Mouse (Mus musculus) heart, postnatal 10 days (tissue): ENCODE measurements around the gene Rab8a. TPM values are rescaled to one million over a fixed set of nuclear protein-coding genes. Genes with fewer than 3 reads are reported as not detected.

Source experiments
- DNase-seq, 2 experiments: peaks; one replicate each; pipeline ENCODE4 v3.0.0; 2021
- intact Hi-C: fragments of 180-260 bp; cut with DNase I; formaldehyde crosslinking; loops from one replicate; pipeline ENCODE4 v1.15.1; 2025
- total RNA-seq, 2 experiments: library from RNA; stranded (reverse); gene quantifications; 2 replicates each; pipeline ENCODE4 v1.2.3; 2021

The Rab8a gene
- total RNA-seq, 2 experiments from 2014 or later, result 38.3 to 42.8 TPM

GRCm38 (mm10) chr8:72197997-72198396 lies 37.0 kb downstream of the Rab8a start:
- intact Hi-C loops, result no loop called here
- no peak for DNase-seq

GRCm38 (mm10) chr8:72208582-72208981 lies 47.6 kb downstream of the Rab8a start:
- no peak for DNase-seq
- intact Hi-C loops, result no loop called here

- no peak for DNase-seq
- intact Hi-C loops, result no loop called here
Measured at GRCm38 (mm10) chr8:72210222-72210621, 49.2 kb downstream of the Rab8a start.

GRCm38 (mm10) chr8:72210710-72211109 lies 49.7 kb downstream of the Rab8a start:
- no peak for DNase-seq
- intact Hi-C loops, result no loop called here

GRCm38 (mm10) chr8:72211846-72212245 lies 50.8 kb downstream of the Rab8a start:
- intact Hi-C loops, result no loop called here
- DNase-seq, result no peak

GRCm38 (mm10) chr8:72212751-72213150 lies 51.8 kb downstream of the Rab8a start, which contains the start of gene Cib3:
Gene Cib3, minus strand, starts transcription at chr8:72212837.
- intact Hi-C loops, result no loop called here
- no peak for DNase-seq

GRCm38 (mm10) chr8:72213536-72213935 lies 52.5 kb downstream of the Rab8a start, which contains the start of gene Gm11034:
Gene Gm11034, minus strand, starts transcription at chr8:72213636.
- intact Hi-C loops, result no loop called here
- DNase-seq, result no peak

- peak in 1 of 2 experiments; percentile 10 for DNase-seq
- intact Hi-C loops, result loop anchor here (5.0 kb wide), 1 partner anchor 38 kb away; no protein-coding TSS in a partner anchor
Measured at GRCm38 (mm10) chr8:72215060-72215459, 54.1 kb downstream of the Rab8a start.

GRCm38 (mm10) chr8:72215871-72216270 lies 54.9 kb downstream of the Rab8a start:
- DNase-seq, result no peak
- intact Hi-C loops, result loop anchor here (5.0 kb wide), 1 partner anchor 39 kb away; no protein-coding TSS in a partner anchor

GRCm38 (mm10) chr8:72218781-72219540 lies 58.0 kb downstream of the Rab8a start:
- intact Hi-C loops, result loop anchor here (5.0 kb wide), 1 partner anchor 42 kb away; no protein-coding TSS in a partner anchor
- no peak for DNase-seq

GRCm38 (mm10) chr8:72219541-72220363 lies 58.8 kb downstream of the Rab8a start, which contains the start of gene Fam32a:
Gene Fam32a, plus strand, starts transcription at chr8:72219730.
- intact Hi-C loops, result loop anchor here (5.0 kb wide), 1 partner anchor 42 kb away; no protein-coding TSS in a partner anchor
- peak; percentile 91 to 94 for DNase-seq

- no peak for DNase-seq
- intact Hi-C loops, result no loop called here
Measured at GRCm38 (mm10) chr8:72220758-72221157, 59.8 kb downstream of the Rab8a start.

GRCm38 (mm10) chr8:72222656-72223055 lies 61.7 kb downstream of the Rab8a start:
- intact Hi-C loops, result no loop called here
- no peak for DNase-seq

Other genes starting within 250 kb of the Rab8a start
- gene Zfp961, start 210.2 kb upstream of the Rab8a start, total RNA-seq, result 1 to 10 TPM; 9.5 to 10.0 TPM
- gene Cyp4f18, start 151.6 kb upstream of the Rab8a start, total RNA-seq, result 1 to 10 TPM in 1 of 2 experiments, under 1 TPM in 1; 0.30 to 1.3 TPM
- not detected for gene Olfr372, start 120.0 kb upstream of the Rab8a start, total RNA-seq
- gene Olfr373, start 78.0 kb upstream of the Rab8a start, total RNA-seq, result not detected
- gene Olfr374, start 54.2 kb upstream of the Rab8a start, total RNA-seq, result not detected
- gene Tpm4, start 26.2 kb upstream of the Rab8a start, total RNA-seq, result 100 to 1,000 TPM; 229 to 241 TPM
- gene Hsh2d, start 28.4 kb downstream of the Rab8a start, total RNA-seq, result not detected
- gene Cib3, start 51.6 kb downstream of the Rab8a start, total RNA-seq, result not detected
- not detected for gene Gm11034, start 52.4 kb downstream of the Rab8a start, total RNA-seq
- 10 to 100 TPM; 24.9 to 27.5 TPM for gene Fam32a, start 58.5 kb downstream of the Rab8a start, total RNA-seq
- gene Ap1m1, start 78.8 kb downstream of the Rab8a start, total RNA-seq, result 10 to 100 TPM; 62.3 to 66.6 TPM
- gene Gm10282, start 144.1 kb downstream of the Rab8a start, total RNA-seq, result 10 to 100 TPM; 15.9 to 19.4 TPM
- gene Klf2, start 157.8 kb downstream of the Rab8a start, total RNA-seq, result 10 to 100 TPM; 69.7 to 82.8 TPM